Mouse (Mus musculus) embryonic facial prominence, embryonic 13.5 days (tissue): ENCODE data around the gene Fhl4. TPM values are rescaled to one million over a fixed set of nuclear protein-coding genes. Genes with fewer than 3 reads are reported as not detected.
A peak's percentile ranks its signal among the peaks of the same experiment; 100 is the strongest.

Source experiments
- ATAC-seq: fragments of 200-750 bp; cut with Nextera tagmentation; 2 replicates; pipeline ENCODE4 v1.8.0; 2017; ENCODE audit warnings: low read depth; ENCODE audit not compliant: insufficient number of reproducible peaks, insufficient read depth, low FRiP score, low TSS enrichment
- H3K27ac ChIP-seq: fragments of 300-500 bp; sonication (generic); 2 replicates; pipeline ENCODE4 v1.5.1; 2015; ENCODE audit warnings: moderate library complexity, mild to moderate bottlenecking, inconsistent platforms
- H3K27me3 ChIP-seq: fragments of 300-500 bp; sonication (generic); 2 replicates; pipeline ENCODE4 v1.6.1; 2015; ENCODE audit warnings: mild to moderate bottlenecking, inconsistent platforms
- H3K36me3 ChIP-seq: fragments of 300-500 bp; sonication (generic); 2 replicates; pipeline ENCODE4 v1.6.1; 2015; ENCODE audit warnings: mild to moderate bottlenecking, inconsistent platforms
- H3K4me1 ChIP-seq: fragments of 300-500 bp; sonication (generic); 2 replicates; pipeline ENCODE4 v1.6.1; 2015; ENCODE audit warnings: inconsistent platforms
- H3K4me2 ChIP-seq: fragments of 300-500 bp; sonication (generic); 2 replicates; pipeline ENCODE4 v1.6.1; 2015; ENCODE audit warnings: moderate library complexity, mild to moderate bottlenecking, inconsistent platforms
- H3K4me3 ChIP-seq: fragments of 300-500 bp; sonication (generic); 2 replicates; pipeline ENCODE4 v1.5.1; 2015; ENCODE audit warnings: mild to moderate bottlenecking, inconsistent platforms
- H3K9ac ChIP-seq: fragments of 300-500 bp; sonication (generic); 2 replicates; pipeline ENCODE4 v1.6.1; 2015; ENCODE audit warnings: mild to moderate bottlenecking, inconsistent platforms
- H3K9me3 ChIP-seq: fragments of 300-500 bp; sonication (generic); 2 replicates; pipeline ENCODE4 v1.6.1; 2016; ENCODE audit warnings: inconsistent platforms
- WGBS: fragments of 180-500 bp; shearing (Covaris S2); methylation state at CpG from one replicate; pipeline ENCODE4 v1.1.7; 2015; ENCODE audit warnings: mixed read lengths; 5-methylcytosine and 5-hydroxymethylcytosine counted together
- polyA plus RNA-seq: library from polyadenylated mRNA; unstranded; fragments of >200 nt; fragmentation: Nextera tagmentation; extraction: Ambion mirVana; gene quantifications from 2 replicates; pipeline ENCODE4 v1.2.1, GENCODE M21; 2015

Fhl4 gene
- 1.2 and 1.4 TPM in 2 replicates for polyA plus RNA-seq

- H3K27me3 ChIP-seq, result no peaks in the 10 kb centered on the region
- no peaks in the 10 kb centered on the region for H3K36me3 ChIP-seq
- peak within 1 kb of the TSS; percentile 96 for H3K4me3 ChIP-seq
- peak within 1 kb of the TSS; percentile 97 for H3K9ac ChIP-seq
- peaks cover 10% of the 10 kb centered on the region for H3K4me1 ChIP-seq
- ATAC-seq, result peak; percentile 95
- peak within 1 kb of the TSS; percentile 88 for H3K27ac ChIP-seq
- under 1% methylated on average over 83 of the region's 96 CpGs for WGBS
- no peaks in the 10 kb centered on the region for H3K9me3 ChIP-seq
- peak within 1 kb of the TSS; percentile 79 for H3K4me2 ChIP-seq
Observed at GRCm38 (mm10) chr10:85102247-85103084, at the start of gene Fhl4, which contains the start of gene Tmem263. TSS of gene Fhl4 (minus strand) at chr10:85102495. TSS of gene Tmem263 (plus strand) at chr10:85102627.

GRCm38 (mm10) chr10:85149226-85149625 is 46.9 kb upstream of the Fhl4 start:
- Histone ChIP-seq H3K36me3 (peaks cover 19% of the 10 kb centered on the region), H3K4me3 (no peak overlapping the region), H3K27ac (no peak overlapping the region), H3K27me3 (no peaks in the 10 kb centered on the region), H3K9me3 (no peaks in the 10 kb centered on the region), H3K4me2 (no peak overlapping the region), H3K4me1 (no peaks in the 10 kb centered on the region), H3K9ac (no peak overlapping the region)
- WGBS, result 79% methylated on average over 5 of the region's 5 CpGs
- ATAC-seq, result no peak

GRCm38 (mm10) chr10:85146282-85146681 is 44.0 kb upstream of the Fhl4 start:
- no peak for ATAC-seq
- WGBS, result 91% methylated on average over 14 of the region's 14 CpGs
- Histone ChIP-seq H3K27ac (no peak overlapping the region), H3K36me3 (peaks cover 39% of the 10 kb centered on the region), H3K4me1 (no peaks in the 10 kb centered on the region), H3K9me3 (no peaks in the 10 kb centered on the region), H3K9ac (no peak overlapping the region), H3K27me3 (no peaks in the 10 kb centered on the region), H3K4me3 (no peak overlapping the region), H3K4me2 (no peak overlapping the region)

GRCm38 (mm10) chr10:85141465-85141864 is 39.2 kb upstream of the Fhl4 start:
- H3K4me2 ChIP-seq, result no peak overlapping the region
- H3K9me3 ChIP-seq, result no peaks in the 10 kb centered on the region
- no peak overlapping the region for H3K27ac ChIP-seq
- no peaks in the 10 kb centered on the region for H3K4me1 ChIP-seq
- H3K4me3 ChIP-seq, result no peak overlapping the region
- H3K9ac ChIP-seq, result no peak overlapping the region
- WGBS, result 80% methylated on average over 9 of the region's 9 CpGs
- peaks cover 40% of the 10 kb centered on the region for H3K36me3 ChIP-seq
- ATAC-seq, result no peak
- H3K27me3 ChIP-seq, result no peaks in the 10 kb centered on the region

GRCm38 (mm10) chr10:85136573-85136972 is 34.3 kb upstream of the Fhl4 start:
- Histone ChIP-seq H3K9ac (no peak overlapping the region), H3K27ac (no peak overlapping the region), H3K9me3 (no peaks in the 10 kb centered on the region), H3K4me2 (no peak overlapping the region), H3K4me3 (no peak overlapping the region), H3K27me3 (no peaks in the 10 kb centered on the region), H3K4me1 (no peaks in the 10 kb centered on the region), H3K36me3 (peaks cover 29% of the 10 kb centered on the region)
- no peak for ATAC-seq
- 88% methylated on average over 6 of the region's 6 CpGs for WGBS

- Histone ChIP-seq H3K4me2 (peak overlapping the region; percentile 70), H3K9me3 (no peaks in the 10 kb centered on the region), H3K4me3 (peak overlapping the region; percentile 68), H3K27ac (peak overlapping the region; percentile 48), H3K4me1 (peaks cover 13% of the 10 kb centered on the region), H3K36me3 (peaks cover 27% of the 10 kb centered on the region), H3K9ac (peak overlapping the region; percentile 53; the same call in 1 of the 2 replicates), H3K27me3 (no peaks in the 10 kb centered on the region)
- no peak; the same call in 1 of the 2 replicates for ATAC-seq
- 17% methylated on average over 7 of the region's 7 CpGs for WGBS
Observed at GRCm38 (mm10) chr10:85128453-85128852, 26.2 kb upstream of the Fhl4 start.

GRCm38 (mm10) chr10:85127395-85128287 is 25.3 kb upstream of the Fhl4 start, which contains the start of gene Mterf2:
TSS of gene Mterf2 (minus strand) at chr10:85128027.
- Histone ChIP-seq H3K27me3 (no peaks in the 10 kb centered on the region), H3K36me3 (peaks cover 25% of the 10 kb centered on the region), H3K9me3 (no peaks in the 10 kb centered on the region), H3K27ac (peak within 1 kb of the TSS; percentile 60), H3K9ac (peak within 1 kb of the TSS; percentile 79), H3K4me2 (peak within 1 kb of the TSS; percentile 70), H3K4me3 (peak within 1 kb of the TSS; percentile 68), H3K4me1 (peaks cover 13% of the 10 kb centered on the region)
- WGBS, result 6% methylated on average over 20 of the region's 20 CpGs
- ATAC-seq, result peak; percentile 98

- 85% methylated on average over 13 of the region's 13 CpGs for WGBS
- H3K36me3 ChIP-seq, result peaks cover 40% of the 10 kb centered on the region
- no peaks in the 10 kb centered on the region for H3K27me3 ChIP-seq
- H3K4me1 ChIP-seq, result peaks cover 13% of the 10 kb centered on the region
- H3K4me2 ChIP-seq, result no peak overlapping the region
- no peak overlapping the region for H3K9ac ChIP-seq
- ATAC-seq, result no peak
- H3K9me3 ChIP-seq, result no peaks in the 10 kb centered on the region
- no peak overlapping the region for H3K4me3 ChIP-seq
- H3K27ac ChIP-seq, result no peak overlapping the region
Observed at GRCm38 (mm10) chr10:85125184-85125583, 22.9 kb upstream of the Fhl4 start.

GRCm38 (mm10) chr10:85114409-85114808 is 12.1 kb upstream of the Fhl4 start:
- 86% methylated on average over 4 of the region's 4 CpGs for WGBS
- H3K27me3 ChIP-seq, result no peaks in the 10 kb centered on the region
- no peaks in the 10 kb centered on the region for H3K4me1 ChIP-seq
- no peaks in the 10 kb centered on the region for H3K9me3 ChIP-seq
- ATAC-seq, result no peak
- no peak overlapping the region for H3K9ac ChIP-seq
- H3K4me3 ChIP-seq, result no peak overlapping the region
- H3K27ac ChIP-seq, result no peak overlapping the region
- peaks cover 49% of the 10 kb centered on the region for H3K36me3 ChIP-seq
- no peak overlapping the region for H3K4me2 ChIP-seq

- Histone ChIP-seq H3K9ac (peak overlapping the region; percentile 97), H3K4me2 (peak overlapping the region; percentile 79), H3K27me3 (no peaks in the 10 kb centered on the region), H3K27ac (peak overlapping the region; percentile 88), H3K4me3 (peak overlapping the region; percentile 96), H3K4me1 (peaks cover 10% of the 10 kb centered on the region), H3K9me3 (no peaks in the 10 kb centered on the region), H3K36me3 (no peaks in the 10 kb centered on the region)
- 0 out of 2 replicates have a peak, but pooled peaks have one; percentile 44 for ATAC-seq
- under 1% methylated on average over 34 of the region's 34 CpGs for WGBS
Observed at GRCm38 (mm10) chr10:85103085-85103885, 990 bp upstream of the Fhl4 start.

- Histone ChIP-seq H3K27ac (peak overlapping the region; percentile 85), H3K9me3 (no peaks in the 10 kb centered on the region), H3K4me3 (peak overlapping the region; percentile 96), H3K9ac (peak overlapping the region; percentile 94), H3K36me3 (no peaks in the 10 kb centered on the region), H3K27me3 (no peaks in the 10 kb centered on the region), H3K4me1 (peaks cover 10% of the 10 kb centered on the region), H3K4me2 (peak overlapping the region; percentile 79)
- ATAC-seq, result no peak
- WGBS, result under 1% methylated on average over 10 of the region's 10 CpGs
Observed at GRCm38 (mm10) chr10:85101841-85102240, 454 bp downstream of the Fhl4 start.
